Mouse (Mus musculus): Measurements from ENCODE around the gene Ptprt. TPM values are rescaled to one million over a fixed set of nuclear protein-coding genes. Genes with fewer than 3 reads are reported as not detected.

The Ptprt gene
- polyA plus RNA-seq, 1 experiment from 2014 or later = 0.77 TPM

DNA sequence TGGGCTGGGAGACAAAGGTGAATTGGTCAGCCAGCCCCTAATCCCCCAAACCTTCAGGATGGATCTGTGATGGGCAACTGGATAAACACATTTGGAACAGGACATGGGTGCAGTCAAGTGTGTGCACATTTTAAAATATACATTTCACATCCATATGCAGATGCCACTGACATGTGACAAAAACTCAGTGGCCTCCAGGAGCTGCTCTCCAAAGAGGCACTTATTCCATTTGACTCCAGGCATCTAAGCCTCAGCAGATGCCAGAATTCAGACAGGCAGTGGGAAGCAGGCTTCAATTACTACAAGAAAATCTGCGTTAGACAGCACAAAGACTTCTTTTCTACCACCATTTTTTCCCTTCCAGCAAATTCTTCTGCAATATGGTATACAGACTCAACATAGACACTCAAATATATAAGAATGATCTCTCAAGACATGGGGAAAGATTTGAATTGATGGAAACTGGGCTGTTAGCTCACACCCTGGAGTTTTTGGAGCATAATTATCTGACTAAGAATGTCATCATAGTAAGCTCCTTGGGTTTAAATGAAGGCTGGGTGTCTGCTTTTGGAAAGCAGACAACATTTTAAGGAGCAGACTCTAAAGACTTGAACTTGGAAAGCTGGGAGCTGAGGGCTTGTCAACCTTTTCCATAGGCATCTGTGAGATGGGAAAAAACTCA, 580.1 kb downstream of the Ptprt start:
- no peak overlapping the region for H3K4me3 ChIP-seq (ENCODE audit: low read depth, low read length)
- DNase-seq (ENCODE audit: low spot score, missing footprints) (no peak), ATAC-seq (ENCODE audit: low FRiP score) (peak; percentile 22; the same call in 1 of the 2 replicates)
- H3K27me3 ChIP-seq (ENCODE audit: control insufficient read depth, insufficient read depth, low read length) = no peaks in the 10 kb centered on the region
- H3K9me3 ChIP-seq (ENCODE audit: control insufficient read depth, low read length) = no peaks in the 10 kb centered on the region
- H3K27ac ChIP-seq (ENCODE audit: low read depth, low read length) = no peak overlapping the region
- H3K9ac ChIP-seq (ENCODE audit: low read length) = no peak overlapping the region
- H3K4me2 ChIP-seq = no peak overlapping the region
- WGBS = 53% methylated on average over 1 of the region's 1 CpGs
- no peaks in the 10 kb centered on the region for H3K36me3 ChIP-seq (ENCODE audit: control insufficient read depth, insufficient read depth, low read length)
- H3K4me1 ChIP-seq (ENCODE audit: control insufficient read depth, insufficient read depth, low read length) = no peaks in the 10 kb centered on the region

DNA sequence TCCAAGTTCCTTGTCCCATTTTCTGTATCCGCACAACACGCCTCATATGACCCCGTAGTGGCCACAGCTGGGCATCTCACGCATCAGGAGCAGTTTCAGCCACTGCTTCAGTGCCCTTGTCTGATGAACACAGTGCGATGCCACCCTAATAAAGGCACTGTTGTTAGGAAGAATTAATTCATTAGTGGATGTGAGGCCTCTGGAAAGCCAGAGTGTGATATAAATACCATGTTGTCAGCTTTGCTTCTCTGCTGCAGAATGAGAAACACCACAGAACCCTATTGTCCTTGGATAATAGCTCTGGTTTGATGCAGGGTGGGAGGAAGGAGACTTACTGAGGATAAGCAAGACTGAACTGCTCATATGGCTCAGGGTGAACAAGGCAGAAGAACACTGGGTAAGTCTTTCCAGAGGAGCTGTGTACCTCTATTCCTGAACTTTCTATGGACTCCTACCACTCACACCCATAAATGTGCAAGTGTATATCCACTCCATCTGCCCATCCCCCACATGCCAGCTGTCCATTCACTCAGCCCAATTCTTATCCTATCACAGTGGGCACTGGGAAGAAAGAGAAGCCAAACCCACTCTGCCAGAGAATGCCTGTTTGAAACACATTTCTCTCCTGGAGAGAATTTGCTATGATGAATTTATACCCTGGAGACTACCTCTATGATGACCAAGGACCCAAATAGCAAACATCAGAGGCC, 582.2 kb downstream of the Ptprt start:
- WGBS = 90% methylated on average over 5 of the region's 5 CpGs
- H3K9ac ChIP-seq (ENCODE audit: low read length) = no peak overlapping the region
- H3K4me1 ChIP-seq (ENCODE audit: control insufficient read depth, insufficient read depth, low read length) = no peaks in the 10 kb centered on the region
- H3K9me3 ChIP-seq (ENCODE audit: control insufficient read depth, low read length) = no peaks in the 10 kb centered on the region
- ATAC-seq (ENCODE audit: low FRiP score) (no peak), DNase-seq (ENCODE audit: low spot score, missing footprints) (no peak)
- no peak overlapping the region for H3K4me2 ChIP-seq
- no peak overlapping the region for H3K4me3 ChIP-seq (ENCODE audit: low read depth, low read length)
- no peak overlapping the region for H3K27ac ChIP-seq (ENCODE audit: low read depth, low read length)
- H3K36me3 ChIP-seq (ENCODE audit: control insufficient read depth, insufficient read depth, low read length) = no peaks in the 10 kb centered on the region
- H3K27me3 ChIP-seq (ENCODE audit: control insufficient read depth, insufficient read depth, low read length) = no peaks in the 10 kb centered on the region

DNA sequence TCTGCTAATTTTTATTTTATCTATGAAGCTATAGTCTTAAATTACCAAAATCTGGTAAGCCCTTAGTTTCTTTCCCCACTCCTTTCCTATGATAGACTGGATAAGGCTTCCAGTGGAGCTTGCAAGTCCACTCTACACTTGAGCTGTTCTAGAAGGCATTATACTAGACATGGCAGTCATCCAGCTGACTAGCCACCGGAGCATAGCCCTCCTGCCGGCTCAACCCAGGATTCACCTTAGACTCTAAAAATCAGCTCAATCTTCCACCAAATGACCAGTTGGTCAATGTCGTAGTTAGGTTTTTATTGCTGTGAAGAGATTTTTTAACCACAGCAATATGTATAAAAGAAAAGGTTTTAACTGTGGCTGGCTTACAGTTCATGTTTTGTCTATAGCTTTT, 608.1 kb downstream of the Ptprt start:
- WGBS = 94% methylated on average over 3 of the region's 3 CpGs
- ATAC-seq (ENCODE audit: low FRiP score) (no peak), DNase-seq (ENCODE audit: low spot score, missing footprints) (no peak)
- no peaks in the 10 kb centered on the region for H3K36me3 ChIP-seq (ENCODE audit: control insufficient read depth, insufficient read depth, low read length)
- H3K4me2 ChIP-seq = no peak overlapping the region
- H3K27ac ChIP-seq (ENCODE audit: low read depth, low read length) = no peak overlapping the region
- H3K9me3 ChIP-seq (ENCODE audit: control insufficient read depth, low read length) = no peaks in the 10 kb centered on the region
- no peak overlapping the region for H3K9ac ChIP-seq (ENCODE audit: low read length)
- H3K4me1 ChIP-seq (ENCODE audit: control insufficient read depth, insufficient read depth, low read length) = no peaks in the 10 kb centered on the region
- no peaks in the 10 kb centered on the region for H3K27me3 ChIP-seq (ENCODE audit: control insufficient read depth, insufficient read depth, low read length)
- no peak overlapping the region for H3K4me3 ChIP-seq (ENCODE audit: low read depth, low read length)

DNA sequence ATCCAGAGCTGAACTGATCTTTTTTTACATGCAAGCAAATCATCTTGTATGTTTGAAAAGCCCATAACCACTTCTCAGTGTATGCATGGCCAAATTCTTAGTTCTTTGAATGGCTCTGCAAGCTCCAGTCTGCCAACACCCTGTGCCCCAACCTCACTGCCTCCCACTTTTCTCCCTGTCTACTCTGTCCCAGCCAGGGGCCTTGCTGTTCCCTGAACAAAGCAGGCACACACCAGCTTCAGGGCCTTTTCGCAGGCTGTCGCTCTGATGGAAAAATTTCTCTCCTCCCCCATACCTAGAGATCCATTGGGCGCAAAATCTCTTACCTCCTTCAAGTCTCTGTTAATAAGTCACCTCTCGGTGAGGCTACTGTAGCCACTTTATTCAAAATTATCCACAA, 610.7 kb downstream of the Ptprt start:
- no peak overlapping the region for H3K4me3 ChIP-seq (ENCODE audit: low read depth, low read length)
- H3K4me1 ChIP-seq (ENCODE audit: control insufficient read depth, insufficient read depth, low read length) = no peaks in the 10 kb centered on the region
- no peak overlapping the region for H3K27ac ChIP-seq (ENCODE audit: low read depth, low read length)
- H3K36me3 ChIP-seq (ENCODE audit: control insufficient read depth, insufficient read depth, low read length) = no peaks in the 10 kb centered on the region
- ATAC-seq (ENCODE audit: low FRiP score) = no peak
- no peaks in the 10 kb centered on the region for H3K9me3 ChIP-seq (ENCODE audit: control insufficient read depth, low read length)
- WGBS = 82% methylated on average over 4 of the region's 4 CpGs
- no peaks in the 10 kb centered on the region for H3K27me3 ChIP-seq (ENCODE audit: control insufficient read depth, insufficient read depth, low read length)
- no peak overlapping the region for H3K9ac ChIP-seq (ENCODE audit: low read length)
- no peak overlapping the region for H3K4me2 ChIP-seq
- DNase-seq (ENCODE audit: low spot score, missing footprints) = no peak

DNA sequence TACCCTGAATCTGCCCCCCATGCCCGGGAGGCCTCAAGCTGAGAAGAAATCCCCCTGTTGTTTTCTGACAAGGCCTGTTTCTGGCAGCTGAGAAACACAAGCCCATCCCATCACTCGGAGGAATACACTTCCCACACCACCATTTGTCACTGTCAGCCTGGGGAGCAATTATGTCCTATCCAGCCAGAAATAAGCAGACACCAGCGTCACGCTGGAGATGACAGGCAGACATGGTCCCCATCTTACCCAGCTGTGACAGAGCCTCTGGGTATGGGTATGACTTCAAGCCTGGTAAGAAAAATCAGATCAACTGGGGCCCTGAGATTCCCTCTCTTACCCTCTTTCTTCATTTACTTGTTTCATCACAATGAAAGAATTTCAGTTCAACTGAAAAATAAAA, 625.3 kb downstream of the Ptprt start:
- H3K4me2 ChIP-seq = no peak overlapping the region
- H3K4me1 ChIP-seq (ENCODE audit: control insufficient read depth, insufficient read depth, low read length) = no peaks in the 10 kb centered on the region
- H3K27me3 ChIP-seq (ENCODE audit: control insufficient read depth, insufficient read depth, low read length) = no peaks in the 10 kb centered on the region
- peak; percentile 23 for DNase-seq (ENCODE audit: low spot score, missing footprints)
- no peaks in the 10 kb centered on the region for H3K36me3 ChIP-seq (ENCODE audit: control insufficient read depth, insufficient read depth, low read length)
- no peak for ATAC-seq (ENCODE audit: low FRiP score)
- H3K9ac ChIP-seq (ENCODE audit: low read length) = no peak overlapping the region
- WGBS = 85% methylated on average over 4 of the region's 4 CpGs
- H3K4me3 ChIP-seq (ENCODE audit: low read depth, low read length) = no peak overlapping the region
- H3K27ac ChIP-seq (ENCODE audit: low read depth, low read length) = no peak overlapping the region
- H3K9me3 ChIP-seq (ENCODE audit: control insufficient read depth, low read length) = no peaks in the 10 kb centered on the region

DNA sequence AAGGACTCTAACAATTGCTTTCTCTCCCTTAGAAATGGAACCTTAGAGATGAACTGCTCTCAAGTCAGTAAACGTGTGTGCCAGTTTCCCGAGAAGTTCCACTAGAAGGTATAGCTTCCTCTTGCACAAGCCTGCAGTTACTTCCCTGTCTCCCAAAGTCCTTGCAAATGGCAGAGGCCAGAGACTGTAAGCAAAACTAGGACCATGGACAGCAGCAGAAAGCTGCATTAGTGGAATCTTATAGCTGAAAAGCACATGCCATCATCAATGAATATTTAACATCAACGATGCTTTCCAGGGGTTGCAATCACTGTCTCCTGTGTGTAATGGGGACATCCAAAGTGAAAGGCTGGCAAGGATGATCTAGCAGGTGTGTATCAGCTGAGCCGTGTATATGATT, 629.3 kb downstream of the Ptprt start:
- H3K27ac ChIP-seq (ENCODE audit: low read depth, low read length) = no peak overlapping the region
- no peaks in the 10 kb centered on the region for H3K9me3 ChIP-seq (ENCODE audit: control insufficient read depth, low read length)
- H3K27me3 ChIP-seq (ENCODE audit: control insufficient read depth, insufficient read depth, low read length) = no peaks in the 10 kb centered on the region
- 82% methylated on average over 4 of the region's 4 CpGs for WGBS
- no peak overlapping the region for H3K9ac ChIP-seq (ENCODE audit: low read length)
- no peak for DNase-seq (ENCODE audit: low spot score, missing footprints)
- no peak overlapping the region for H3K4me3 ChIP-seq (ENCODE audit: low read depth, low read length)
- no peak overlapping the region for H3K4me2 ChIP-seq
- no peak for ATAC-seq (ENCODE audit: low FRiP score)
- no peaks in the 10 kb centered on the region for H3K4me1 ChIP-seq (ENCODE audit: control insufficient read depth, insufficient read depth, low read length)
- no peaks in the 10 kb centered on the region for H3K36me3 ChIP-seq (ENCODE audit: control insufficient read depth, insufficient read depth, low read length)

DNA sequence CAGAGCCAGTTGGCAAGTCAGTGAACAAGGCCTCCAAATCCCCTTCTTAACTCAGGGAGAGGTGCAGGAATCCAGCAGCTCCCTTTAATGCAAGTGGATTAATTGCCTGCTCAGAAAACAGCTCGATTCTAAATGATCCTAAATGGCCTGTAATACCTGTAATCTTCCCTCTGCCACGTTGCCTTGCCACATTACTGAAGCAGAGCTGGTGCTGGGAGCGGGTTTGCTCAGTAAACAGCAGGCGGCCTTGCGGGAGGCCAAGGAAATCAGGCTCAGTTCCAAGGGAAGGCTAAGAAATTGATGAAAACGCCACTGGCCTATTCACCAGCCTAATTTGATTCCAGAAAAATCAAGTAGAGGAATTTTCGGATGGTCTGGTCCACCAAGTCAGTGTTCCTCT, 659.9 kb downstream of the Ptprt start:
- H3K9ac ChIP-seq (ENCODE audit: low read length) = no peak overlapping the region
- no peaks in the 10 kb centered on the region for H3K9me3 ChIP-seq (ENCODE audit: control insufficient read depth, low read length)
- DNase-seq (ENCODE audit: low spot score, missing footprints) (no peak), ATAC-seq (ENCODE audit: low FRiP score) (no peak)
- H3K4me2 ChIP-seq = no peak overlapping the region
- H3K4me1 ChIP-seq (ENCODE audit: control insufficient read depth, insufficient read depth, low read length) = no peaks in the 10 kb centered on the region
- H3K27me3 ChIP-seq (ENCODE audit: control insufficient read depth, insufficient read depth, low read length) = no peaks in the 10 kb centered on the region
- H3K27ac ChIP-seq (ENCODE audit: low read depth, low read length) = no peak overlapping the region
- no peak overlapping the region for H3K4me3 ChIP-seq (ENCODE audit: low read depth, low read length)
- no peaks in the 10 kb centered on the region for H3K36me3 ChIP-seq (ENCODE audit: control insufficient read depth, insufficient read depth, low read length)
- WGBS = 53% methylated on average over 7 of the region's 7 CpGs

DNA sequence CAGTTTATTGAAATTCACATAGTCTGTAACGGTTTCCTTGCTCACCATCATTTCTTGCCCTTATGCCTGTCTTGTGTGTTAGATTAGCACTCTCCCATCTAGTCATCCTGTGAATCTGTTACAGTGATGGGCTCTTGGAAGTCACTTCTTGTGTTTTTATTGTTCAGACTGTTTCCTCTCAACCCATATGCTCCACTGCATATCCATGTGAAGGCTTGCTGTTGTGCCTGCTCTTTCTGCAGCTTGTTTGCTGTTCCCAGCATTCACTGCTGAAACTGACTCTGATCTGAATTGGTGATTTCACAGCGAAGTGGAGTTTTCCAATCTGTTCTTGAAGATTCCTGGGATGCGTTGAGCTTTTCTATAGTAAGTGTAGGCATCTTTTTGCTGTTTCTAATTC, 678.6 kb downstream of the Ptprt start:
- H3K9ac ChIP-seq (ENCODE audit: low read length) = no peak overlapping the region
- no peaks in the 10 kb centered on the region for H3K4me1 ChIP-seq (ENCODE audit: control insufficient read depth, insufficient read depth, low read length)
- H3K4me3 ChIP-seq (ENCODE audit: low read depth, low read length) = no peak overlapping the region
- DNase-seq (ENCODE audit: low spot score, missing footprints) = no peak
- no peaks in the 10 kb centered on the region for H3K36me3 ChIP-seq (ENCODE audit: control insufficient read depth, insufficient read depth, low read length)
- no peak for ATAC-seq (ENCODE audit: low FRiP score)
- no peaks in the 10 kb centered on the region for H3K9me3 ChIP-seq (ENCODE audit: control insufficient read depth, low read length)
- H3K27ac ChIP-seq (ENCODE audit: low read depth, low read length) = no peak overlapping the region
- WGBS = 88% methylated on average over 3 of the region's 3 CpGs
- H3K27me3 ChIP-seq (ENCODE audit: control insufficient read depth, insufficient read depth, low read length) = no peaks in the 10 kb centered on the region
- no peak overlapping the region for H3K4me2 ChIP-seq

DNA sequence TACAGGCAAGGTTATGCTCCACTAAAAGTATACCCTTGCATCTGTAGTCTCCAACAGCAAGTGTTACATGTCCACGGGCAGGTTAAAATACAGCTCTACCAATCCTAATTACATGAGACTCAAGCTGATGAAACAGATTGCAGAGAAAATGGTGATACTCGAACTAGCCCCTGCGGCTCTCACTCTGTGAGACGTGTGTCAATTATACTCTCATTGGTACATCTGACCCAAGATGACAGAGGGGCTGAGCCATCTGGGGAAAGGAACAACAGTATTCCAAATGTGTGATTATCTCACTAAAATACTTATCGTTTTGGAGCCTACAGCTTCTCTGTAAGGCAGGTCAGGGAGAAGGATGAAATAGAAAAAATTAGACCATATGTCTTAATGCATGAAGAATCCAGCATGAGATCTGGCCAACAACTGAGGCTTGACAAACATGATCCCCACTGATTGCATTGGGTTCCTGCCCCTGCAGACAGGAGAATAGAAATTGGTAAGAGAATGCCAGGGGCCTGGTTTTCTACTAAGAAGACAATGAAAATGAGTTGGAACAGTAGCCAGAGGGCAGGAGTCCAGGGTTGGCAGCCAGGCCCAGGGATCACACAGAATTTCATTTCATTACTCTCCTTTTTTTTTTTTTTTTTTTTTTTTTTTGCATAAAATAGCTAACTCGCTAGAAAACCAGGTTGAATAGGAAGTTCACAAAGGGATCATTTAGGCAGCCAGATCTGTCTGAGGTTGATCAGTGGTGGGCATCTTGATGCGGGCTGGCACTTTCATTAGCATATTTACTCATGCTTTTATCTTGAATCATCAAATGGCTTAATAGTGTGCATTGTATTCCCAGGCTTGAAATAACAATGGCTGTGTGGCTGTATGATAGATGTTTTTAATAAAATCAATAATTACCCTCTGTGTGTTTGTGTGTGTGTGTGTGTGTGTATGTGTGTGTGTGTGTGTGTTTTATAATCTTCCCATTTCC, 699.5 kb downstream of the Ptprt start:
- Histone ChIP-seq H3K4me3 (ENCODE audit: low read depth, low read length) (no peak overlapping the region), H3K9me3 (ENCODE audit: control insufficient read depth, low read length) (no peaks in the 10 kb centered on the region), H3K4me1 (ENCODE audit: control insufficient read depth, insufficient read depth, low read length) (no peaks in the 10 kb centered on the region), H3K9ac (ENCODE audit: low read length) (no peak overlapping the region), H3K36me3 (ENCODE audit: control insufficient read depth, insufficient read depth, low read length) (no peaks in the 10 kb centered on the region), H3K4me2 (no peak overlapping the region), H3K27ac (ENCODE audit: low read depth, low read length) (no peak overlapping the region), H3K27me3 (ENCODE audit: control insufficient read depth, insufficient read depth, low read length) (no peaks in the 10 kb centered on the region)
- no peak for ATAC-seq (ENCODE audit: low FRiP score)
- WGBS = 82% methylated on average over 7 of the region's 7 CpGs
- no peak for DNase-seq (ENCODE audit: low spot score, missing footprints)

Measured in midbrain, embryonic 11.5 days (tissue).